15 mouse cellular contexts compared by ENCODE assay signal in the genomic region with DNA sequence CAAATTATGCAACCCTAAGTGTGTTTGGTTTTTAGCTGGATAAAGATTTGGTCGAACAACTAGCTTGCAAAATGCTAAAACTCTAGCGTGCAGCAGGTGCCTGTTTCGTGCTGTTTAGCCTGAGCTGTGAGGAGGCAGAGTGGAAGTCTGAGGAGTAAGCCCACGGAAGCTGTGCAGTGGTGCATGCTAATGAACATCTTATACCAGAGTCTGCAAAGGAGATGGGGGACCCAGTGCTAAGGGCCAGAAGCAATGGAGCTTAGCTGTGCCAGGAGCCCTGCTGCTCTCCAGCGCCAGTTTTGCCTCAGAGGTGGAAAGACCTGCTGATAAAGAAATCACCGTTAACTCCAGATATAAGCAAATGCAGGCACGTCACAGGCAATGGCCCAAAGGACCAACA.
DNase-seq lines count a peak whose midpoint lies in the region; ATAC-seq and TF ChIP-seq lines count a peak whose summit lies in the region.
"Had no signal": no experiment of that assay in that cellular context is flagged by ENCODE, and none has a peak within 500 bp of the region (broad histone marks: within the 10 kb centered on the region; RNA-seq: fewer than 3 reads in every experiment).

No protein-coding gene starts in this region.

- no peaks in the 10 kb centered on the region for H3K36me3 ChIP-seq in kidney, embryonic 16.5 days (ENCODE audit: insufficient read depth, low read length)
- H3K36me3 ChIP-seq in midbrain, embryonic 14.5 days (ENCODE audit: control insufficient read depth, insufficient read depth, low read length), result no peaks in the 10 kb centered on the region
- no peaks in the 10 kb centered on the region for H3K36me3 ChIP-seq in midbrain, embryonic 16.5 days (ENCODE audit: control insufficient read depth, insufficient read depth, low read length)
- H3K36me3 ChIP-seq in midbrain, postnatal 0 days (ENCODE audit: insufficient read depth, low read length), result no peaks in the 10 kb centered on the region
- no peaks in the 10 kb centered on the region for H3K36me3 ChIP-seq in midbrain, embryonic 13.5 days
- H3K36me3 ChIP-seq: embryonic facial prominence, embryonic 10.5 days; embryonic facial prominence, embryonic 12.5 days; forebrain, embryonic 15.5 days had no signal

- no peaks in the 10 kb centered on the region for H3K27me3 ChIP-seq in kidney, embryonic 16.5 days (ENCODE audit: insufficient read depth, low read length)
- no peaks in the 10 kb centered on the region for H3K27me3 ChIP-seq in midbrain, embryonic 14.5 days (ENCODE audit: control insufficient read depth, insufficient read depth, low read length)
- no peaks in the 10 kb centered on the region for H3K27me3 ChIP-seq in midbrain, embryonic 16.5 days (ENCODE audit: control insufficient read depth, insufficient read depth, low read depth, low read length)
- H3K27me3 ChIP-seq in midbrain, postnatal 0 days (ENCODE audit: insufficient read depth, low read length), result no peaks in the 10 kb centered on the region
- H3K27me3 ChIP-seq in midbrain, embryonic 13.5 days, result no peaks in the 10 kb centered on the region
- H3K27me3 ChIP-seq: embryonic facial prominence, embryonic 12.5 days; forebrain, embryonic 13.5 days; forebrain, embryonic 15.5 days had no signal

- no peak overlapping the region for H3K4me3 ChIP-seq in kidney, embryonic 16.5 days (ENCODE audit: low read length)
- H3K4me3 ChIP-seq in midbrain, embryonic 14.5 days (replicated peaks; ENCODE audit: low read depth, low read length), result no peak overlapping the region
- H3K4me3 ChIP-seq in midbrain, embryonic 16.5 days (ENCODE audit: low read depth, low read length), result no peak overlapping the region
- no peak overlapping the region for H3K4me3 ChIP-seq in midbrain, postnatal 0 days (ENCODE audit: low read depth, low read length)
- no peak overlapping the region for H3K4me3 ChIP-seq in midbrain, embryonic 13.5 days (replicated peaks)
- H3K4me3 ChIP-seq: embryonic facial prominence, embryonic 10.5 days; embryonic facial prominence, embryonic 12.5 days; forebrain, embryonic 13.5 days; forebrain, embryonic 15.5 days had no signal

- H3K27ac ChIP-seq in kidney, embryonic 16.5 days (ENCODE audit: low read length), result no peak overlapping the region
- no peak overlapping the region for H3K27ac ChIP-seq in midbrain, embryonic 14.5 days (replicated peaks; ENCODE audit: low read depth, low read length)
- H3K27ac ChIP-seq in midbrain, embryonic 16.5 days (ENCODE audit: low read length), result no peak overlapping the region
- no peak overlapping the region for H3K27ac ChIP-seq in midbrain, postnatal 0 days (ENCODE audit: low read depth, low read length)
- no peak overlapping the region for H3K27ac ChIP-seq in midbrain, embryonic 13.5 days
- H3K27ac ChIP-seq: embryonic facial prominence, embryonic 10.5 days; embryonic facial prominence, embryonic 12.5 days; forebrain, embryonic 13.5 days; forebrain, embryonic 15.5 days had no signal

- H3K4me1 ChIP-seq in kidney, embryonic 16.5 days (ENCODE audit: insufficient read depth, low read length), result no peaks in the 10 kb centered on the region
- H3K4me1 ChIP-seq in midbrain, embryonic 14.5 days (ENCODE audit: control insufficient read depth, insufficient read depth, low read length), result no peaks in the 10 kb centered on the region
- H3K4me1 ChIP-seq in midbrain, embryonic 16.5 days (ENCODE audit: control insufficient read depth, insufficient read depth, low read length), result no peaks in the 10 kb centered on the region
- H3K4me1 ChIP-seq in midbrain, postnatal 0 days (ENCODE audit: insufficient read depth, low read length), result no peaks in the 10 kb centered on the region
- no peaks in the 10 kb centered on the region for H3K4me1 ChIP-seq in midbrain, embryonic 13.5 days (replicated peaks)
- H3K4me1 ChIP-seq: embryonic facial prominence, embryonic 10.5 days; embryonic facial prominence, embryonic 12.5 days; forebrain, embryonic 13.5 days; forebrain, embryonic 15.5 days had no signal

- peak; percentile 13; the same call in 1 of the 2 replicates for TF ChIP-seq CTCF in midbrain, postnatal 0 days (IDR thresholded peaks at IDR 0.05)

- WGBS in kidney, embryonic 16.5 days, result 67% methylated on average over 7 of the region's 7 CpGs
- 61% methylated on average over 7 of the region's 7 CpGs for WGBS in midbrain, embryonic 14.5 days
- WGBS in midbrain, embryonic 16.5 days, result 58% methylated on average over 7 of the region's 7 CpGs
- 45% methylated on average over 7 of the region's 7 CpGs for WGBS in midbrain, postnatal 0 days
- 66% methylated on average over 7 of the region's 7 CpGs for WGBS in midbrain, embryonic 13.5 days

- 0 out of 2 replicates have a peak, but pooled peaks have one; percentile 57 for ATAC-seq in kidney, embryonic 16.5 days (ENCODE audit: low FRiP score, low TSS enrichment)
- no peak for ATAC-seq in midbrain, embryonic 14.5 days (ENCODE audit: low FRiP score, low TSS enrichment)
- ATAC-seq in midbrain, embryonic 16.5 days, result no peak
- no peak for ATAC-seq in midbrain, postnatal 0 days (ENCODE audit: low FRiP score)
- ATAC-seq in midbrain, embryonic 13.5 days, result no peak
- ATAC-seq: forebrain, embryonic 13.5 days; forebrain, embryonic 15.5 days had no signal

- no peak for DNase-seq in kidney, adult 11 months
- peak; percentile 43 for DNase-seq in midbrain, embryonic 14.5 days
- no peak for DNase-seq in midbrain, postnatal 0 days (ENCODE audit: low spot score)
- DNase-seq in right cerebral cortex, postnatal 14 days, result no peak
- DNase-seq: adrenal gland, adult 2 months; adrenal gland, postnatal 25 days; cerebellum, adult 11-12 months; cerebellum, adult 2 months had no signal

- peaks cover 3% of the 10 kb centered on the region; the same call in 1 of the 2 replicates for H3K9me3 ChIP-seq in kidney, embryonic 16.5 days (ENCODE audit: low read length)
- H3K9me3 ChIP-seq in midbrain, embryonic 14.5 days (ENCODE audit: control insufficient read depth, low read length), result no peaks in the 10 kb centered on the region
- H3K9me3 ChIP-seq in midbrain, embryonic 16.5 days (replicated peaks; ENCODE audit: control insufficient read depth, low read length, poor library complexity, severe bottlenecking), result no peaks in the 10 kb centered on the region
- H3K9me3 ChIP-seq in midbrain, postnatal 0 days (ENCODE audit: low read length), result no peaks in the 10 kb centered on the region
- H3K9me3 ChIP-seq in midbrain, embryonic 13.5 days, result no peaks in the 10 kb centered on the region
- H3K9me3 ChIP-seq: embryonic facial prominence, embryonic 12.5 days; forebrain, embryonic 15.5 days had no signal

- H3K4me2 ChIP-seq in kidney, embryonic 16.5 days (replicated peaks; ENCODE audit: low read depth, low read length), result no peak overlapping the region
- no peak overlapping the region for H3K4me2 ChIP-seq in midbrain, embryonic 14.5 days (ENCODE audit: low read length)
- no peak overlapping the region for H3K4me2 ChIP-seq in midbrain, embryonic 16.5 days (ENCODE audit: low read length)
- H3K4me2 ChIP-seq in midbrain, postnatal 0 days (ENCODE audit: low read depth, low read length, poor library complexity, severe bottlenecking), result no peak overlapping the region
- no peak overlapping the region for H3K4me2 ChIP-seq in midbrain, embryonic 13.5 days (replicated peaks)
- H3K4me2 ChIP-seq: embryonic facial prominence, embryonic 12.5 days; forebrain, embryonic 13.5 days; forebrain, embryonic 15.5 days had no signal

- H3K9ac ChIP-seq in kidney, embryonic 16.5 days (replicated peaks; ENCODE audit: low read length), result no peak overlapping the region
- no peak overlapping the region for H3K9ac ChIP-seq in midbrain, embryonic 14.5 days (replicated peaks; ENCODE audit: low read length)
- no peak overlapping the region for H3K9ac ChIP-seq in midbrain, embryonic 16.5 days (ENCODE audit: low read depth, low read length)
- H3K9ac ChIP-seq in midbrain, postnatal 0 days (replicated peaks; ENCODE audit: low read length, poor library complexity, severe bottlenecking), result no peak overlapping the region
- no peak overlapping the region for H3K9ac ChIP-seq in midbrain, embryonic 13.5 days (replicated peaks)
- H3K9ac ChIP-seq: embryonic facial prominence, embryonic 12.5 days; forebrain, embryonic 13.5 days; forebrain, embryonic 15.5 days had no signal
